Mouse (Mus musculus): ENCODE measurements around the gene Filip1. TPM values are rescaled to one million over a fixed set of nuclear protein-coding genes. Genes with fewer than 3 reads are reported as not detected.

Gene Filip1
- polyA plus RNA-seq, 1 experiment: 0.92 TPM

GRCm38 (mm10) chr9:79993066-79993465 is 19.6 kb downstream of the Filip1 start:
- Histone ChIP-seq H3K27ac (ENCODE audit: control insufficient read depth, insufficient read depth, low read depth, low read length, poor library complexity) (no peak overlapping the region), H3K4me3 (replicated peaks; ENCODE audit: control insufficient read depth, low read depth, low read length) (no peak overlapping the region), H3K4me1 (ENCODE audit: control insufficient read depth, insufficient read depth, low read length) (no peaks in the 10 kb centered on the region; the same call in 1 of the 2 replicates)
- WGBS: 70% methylated on average over 4 of the region's 4 CpGs
- no peak for TF ChIP-seq CTCF (IDR thresholded peaks at IDR 0.05; ENCODE audit: control insufficient read depth, insufficient read depth, low read length)
- TF ChIP-seq POLR2A (IDR thresholded peaks at IDR 0.05; ENCODE audit: borderline replicate concordance, control insufficient read depth, low read depth, low read length): no peak

DNA sequence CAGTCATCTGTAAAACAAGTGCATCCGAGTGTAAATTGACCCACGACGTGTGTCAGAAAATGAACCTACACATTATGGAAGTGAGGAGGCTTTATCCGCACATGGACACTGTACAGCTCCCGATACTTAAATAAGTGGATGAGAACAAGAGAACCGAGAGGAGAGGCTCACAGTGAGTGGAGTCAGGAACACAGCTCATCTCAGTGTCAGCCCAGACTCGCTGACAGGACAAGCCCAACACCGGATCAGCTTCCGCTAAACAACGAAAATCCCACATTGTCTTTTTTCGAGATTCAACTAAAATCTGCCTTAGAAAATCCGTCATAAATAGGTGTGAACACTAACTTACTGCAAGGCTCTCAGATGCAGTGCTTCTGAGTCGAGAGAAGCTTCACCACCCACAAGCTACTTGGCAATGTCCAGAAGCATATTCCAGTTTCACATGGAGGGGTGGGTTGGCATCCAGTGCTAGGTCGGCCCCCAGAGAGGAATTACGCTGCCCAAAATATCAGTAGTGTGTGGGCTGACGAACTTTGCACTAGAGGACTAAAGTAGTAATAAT is 22.1 kb downstream of the Filip1 start:
- TF ChIP-seq POLR2A (IDR thresholded peaks at IDR 0.05; ENCODE audit: borderline replicate concordance, control insufficient read depth, low read depth, low read length) (no peak), CTCF (IDR thresholded peaks at IDR 0.05; ENCODE audit: control insufficient read depth, insufficient read depth, low read length) (no peak)
- H3K4me1 ChIP-seq (ENCODE audit: control insufficient read depth, insufficient read depth, low read length): no peaks in the 10 kb centered on the region; the same call in 1 of the 2 replicates
- no peak overlapping the region for H3K27ac ChIP-seq (ENCODE audit: control insufficient read depth, insufficient read depth, low read depth, low read length, poor library complexity)
- 86% methylated on average over 16 of the region's 16 CpGs for WGBS
- H3K4me3 ChIP-seq (replicated peaks; ENCODE audit: control insufficient read depth, low read depth, low read length): no peak overlapping the region

DNA sequence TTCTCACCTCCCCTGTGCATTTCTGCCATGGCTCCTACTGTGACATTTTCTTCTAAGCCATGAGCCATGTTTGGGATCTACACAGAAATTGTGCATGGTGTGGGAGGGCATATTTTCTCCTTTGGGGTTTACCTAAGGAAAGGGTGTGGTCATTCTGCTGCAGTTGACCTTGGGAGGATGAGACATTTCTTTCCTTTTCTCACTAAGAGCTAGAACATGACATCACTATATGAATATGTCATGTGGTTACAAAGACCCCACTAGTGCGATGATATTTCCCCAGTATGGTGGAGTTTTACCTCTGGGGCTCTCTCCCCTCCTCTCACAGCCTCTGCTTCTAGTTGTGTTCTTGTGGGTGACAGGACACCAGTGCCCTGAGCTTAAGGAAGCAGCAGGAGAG is 22.9 kb downstream of the Filip1 start:
- TF ChIP-seq POLR2A (IDR thresholded peaks at IDR 0.05; ENCODE audit: borderline replicate concordance, control insufficient read depth, low read depth, low read length): no peak
- no peak for TF ChIP-seq CTCF (IDR thresholded peaks at IDR 0.05; ENCODE audit: control insufficient read depth, insufficient read depth, low read length)
- H3K4me1 ChIP-seq (ENCODE audit: control insufficient read depth, insufficient read depth, low read length): no peaks in the 10 kb centered on the region; the same call in 1 of the 2 replicates
- H3K4me3 ChIP-seq (replicated peaks; ENCODE audit: control insufficient read depth, low read depth, low read length): no peak overlapping the region
- WGBS: 61% methylated on average over 1 of the region's 1 CpGs
- no peak overlapping the region for H3K27ac ChIP-seq (ENCODE audit: control insufficient read depth, insufficient read depth, low read depth, low read length, poor library complexity)

DNA sequence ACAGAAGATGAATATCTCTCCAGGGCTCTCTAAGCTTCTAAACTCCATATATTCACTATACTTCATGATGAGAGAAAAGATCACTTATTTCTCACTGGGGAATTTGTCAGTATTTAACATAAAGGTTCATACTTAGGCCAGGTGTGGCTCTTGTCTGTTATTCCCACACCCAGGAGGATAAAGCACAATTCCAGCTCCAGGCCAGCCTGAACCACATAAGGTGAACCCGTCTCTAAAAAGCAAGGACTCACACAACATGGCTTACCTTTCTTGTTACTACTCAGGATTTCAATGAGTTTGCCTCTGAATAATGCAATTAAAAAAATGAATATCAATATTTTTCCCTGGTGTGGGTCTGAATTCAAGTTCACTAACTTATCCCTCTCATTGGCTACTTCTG is 23.6 kb downstream of the Filip1 start:
- H3K4me1 ChIP-seq (ENCODE audit: control insufficient read depth, insufficient read depth, low read length): no peaks in the 10 kb centered on the region; the same call in 1 of the 2 replicates
- no peak overlapping the region for H3K4me3 ChIP-seq (replicated peaks; ENCODE audit: control insufficient read depth, low read depth, low read length)
- no peak overlapping the region for H3K27ac ChIP-seq (ENCODE audit: control insufficient read depth, insufficient read depth, low read depth, low read length, poor library complexity)
- WGBS: 74% methylated on average over 1 of the region's 1 CpGs
- TF ChIP-seq CTCF (IDR thresholded peaks at IDR 0.05; ENCODE audit: control insufficient read depth, insufficient read depth, low read length) (no peak), POLR2A (IDR thresholded peaks at IDR 0.05; ENCODE audit: borderline replicate concordance, control insufficient read depth, low read depth, low read length) (no peak)

- H3K4me3 ChIP-seq (replicated peaks; ENCODE audit: control insufficient read depth, low read depth, low read length): no peak overlapping the region
- 76% methylated on average over 10 of the region's 10 CpGs for WGBS
- H3K27ac ChIP-seq (ENCODE audit: control insufficient read depth, insufficient read depth, low read depth, low read length, poor library complexity): no peak overlapping the region
- H3K4me1 ChIP-seq (ENCODE audit: control insufficient read depth, insufficient read depth, low read length): no peaks in the 10 kb centered on the region
- TF ChIP-seq POLR2A (IDR thresholded peaks at IDR 0.05; ENCODE audit: borderline replicate concordance, control insufficient read depth, low read depth, low read length) (no peak), CTCF (IDR thresholded peaks at IDR 0.05; ENCODE audit: control insufficient read depth, insufficient read depth, low read length) (no peak)
Observed at GRCm38 (mm10) chr9:79983244-79983643, 29.4 kb downstream of the Filip1 start.

DNA sequence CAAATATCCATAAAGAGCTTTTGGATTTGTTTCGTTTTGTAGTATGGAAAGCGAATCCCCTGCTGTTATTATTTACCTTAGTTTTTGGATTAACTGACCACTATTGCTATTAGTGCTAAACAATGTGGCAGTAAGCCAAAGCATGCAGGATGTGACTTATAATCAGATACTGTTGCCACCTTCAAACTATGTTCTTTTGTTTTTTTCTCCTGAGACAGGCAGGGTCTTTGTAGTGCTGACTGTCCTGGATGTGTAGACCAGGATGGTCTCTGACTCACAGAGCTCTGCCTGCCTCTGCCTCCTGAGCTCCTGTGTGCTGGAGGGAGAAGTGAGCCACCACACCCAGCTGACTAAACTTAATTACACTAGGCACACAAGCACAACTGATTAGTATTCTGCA is 33.4 kb downstream of the Filip1 start:
- TF ChIP-seq CTCF (IDR thresholded peaks at IDR 0.05; ENCODE audit: control insufficient read depth, insufficient read depth, low read length) (no peak), POLR2A (IDR thresholded peaks at IDR 0.05; ENCODE audit: borderline replicate concordance, control insufficient read depth, low read depth, low read length) (no peak)
- Histone ChIP-seq H3K4me3 (replicated peaks; ENCODE audit: control insufficient read depth, low read depth, low read length) (no peak overlapping the region), H3K4me1 (ENCODE audit: control insufficient read depth, insufficient read depth, low read length) (peaks cover 1% of the 10 kb centered on the region), H3K27ac (ENCODE audit: control insufficient read depth, insufficient read depth, low read depth, low read length, poor library complexity) (no peak overlapping the region)
- whole genome bisulfite sequencing: 80% methylated on average over 2 of the region's 2 CpGs

DNA sequence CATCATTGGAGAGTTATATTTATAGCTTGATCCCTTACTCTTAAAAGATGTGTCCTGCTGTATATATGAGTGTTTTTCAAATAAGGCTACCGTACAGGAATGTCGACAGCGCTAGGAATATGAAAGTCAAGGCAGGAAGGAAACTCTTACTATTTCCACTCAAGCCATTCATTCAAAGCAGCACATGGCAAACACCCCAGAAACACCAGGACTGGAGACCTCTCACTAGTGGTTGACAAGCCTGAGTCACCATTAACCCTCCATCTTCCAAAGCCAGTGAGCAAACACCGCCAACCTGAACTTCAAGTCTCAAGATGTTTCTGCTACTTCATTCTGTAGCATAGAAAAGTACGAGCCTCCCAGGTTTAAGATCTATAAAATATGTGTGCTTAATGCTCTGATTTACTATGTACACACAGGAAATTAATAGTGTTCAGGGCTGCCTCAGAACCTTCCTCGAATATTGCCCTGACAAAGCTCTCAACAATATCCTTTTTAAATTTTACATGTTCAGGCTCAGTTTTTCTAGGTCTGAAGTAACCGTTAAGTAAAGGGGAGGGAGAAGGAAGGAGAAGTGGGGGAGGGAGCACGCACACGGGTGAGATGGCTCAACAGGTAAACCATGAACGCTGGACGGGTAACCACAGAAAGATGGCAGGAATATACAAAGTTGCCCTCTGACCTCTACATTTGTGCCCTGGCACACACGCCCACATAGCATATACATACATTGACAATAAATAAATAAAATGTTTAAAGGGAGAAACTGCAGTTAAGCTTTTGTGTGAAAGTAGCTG is 34.2 kb downstream of the Filip1 start:
- no peak overlapping the region for H3K27ac ChIP-seq (ENCODE audit: control insufficient read depth, insufficient read depth, low read depth, low read length, poor library complexity)
- no peak overlapping the region for H3K4me3 ChIP-seq (replicated peaks; ENCODE audit: control insufficient read depth, low read depth, low read length)
- no peak for TF ChIP-seq CTCF (IDR thresholded peaks at IDR 0.05; ENCODE audit: control insufficient read depth, insufficient read depth, low read length)
- no peak for TF ChIP-seq POLR2A (IDR thresholded peaks at IDR 0.05; ENCODE audit: borderline replicate concordance, control insufficient read depth, low read depth, low read length)
- 15% methylated on average over 12 of the region's 12 CpGs for WGBS
- peaks cover 1% of the 10 kb centered on the region for H3K4me1 ChIP-seq (ENCODE audit: control insufficient read depth, insufficient read depth, low read length)

- no peak overlapping the region for H3K4me3 ChIP-seq (replicated peaks; ENCODE audit: control insufficient read depth, low read depth, low read length)
- H3K27ac ChIP-seq (ENCODE audit: control insufficient read depth, insufficient read depth, low read depth, low read length, poor library complexity): no peak overlapping the region; the same call in 1 of the 2 replicates
- 2% methylated on average over 13 of the region's 13 CpGs for WGBS
- TF ChIP-seq CTCF (IDR thresholded peaks at IDR 0.05; ENCODE audit: control insufficient read depth, insufficient read depth, low read length): no peak
- TF ChIP-seq POLR2A (IDR thresholded peaks at IDR 0.05; ENCODE audit: borderline replicate concordance, control insufficient read depth, low read depth, low read length): no peak
- H3K4me1 ChIP-seq (ENCODE audit: control insufficient read depth, insufficient read depth, low read length): peaks cover 1% of the 10 kb centered on the region
Observed at GRCm38 (mm10) chr9:79977549-79977971, 35.1 kb downstream of the Filip1 start.

All from bone marrow, adult 2 months (tissue).